Mouse (Mus musculus) 416B (cell line): ENCODE measurements around the gene Sypl2.

Experiments
- DNase-seq: peaks from one replicate; pipeline ENCODE4 v3.0.0; 2011; ENCODE audit warnings: low read depth

Gene Sypl2

DNA sequence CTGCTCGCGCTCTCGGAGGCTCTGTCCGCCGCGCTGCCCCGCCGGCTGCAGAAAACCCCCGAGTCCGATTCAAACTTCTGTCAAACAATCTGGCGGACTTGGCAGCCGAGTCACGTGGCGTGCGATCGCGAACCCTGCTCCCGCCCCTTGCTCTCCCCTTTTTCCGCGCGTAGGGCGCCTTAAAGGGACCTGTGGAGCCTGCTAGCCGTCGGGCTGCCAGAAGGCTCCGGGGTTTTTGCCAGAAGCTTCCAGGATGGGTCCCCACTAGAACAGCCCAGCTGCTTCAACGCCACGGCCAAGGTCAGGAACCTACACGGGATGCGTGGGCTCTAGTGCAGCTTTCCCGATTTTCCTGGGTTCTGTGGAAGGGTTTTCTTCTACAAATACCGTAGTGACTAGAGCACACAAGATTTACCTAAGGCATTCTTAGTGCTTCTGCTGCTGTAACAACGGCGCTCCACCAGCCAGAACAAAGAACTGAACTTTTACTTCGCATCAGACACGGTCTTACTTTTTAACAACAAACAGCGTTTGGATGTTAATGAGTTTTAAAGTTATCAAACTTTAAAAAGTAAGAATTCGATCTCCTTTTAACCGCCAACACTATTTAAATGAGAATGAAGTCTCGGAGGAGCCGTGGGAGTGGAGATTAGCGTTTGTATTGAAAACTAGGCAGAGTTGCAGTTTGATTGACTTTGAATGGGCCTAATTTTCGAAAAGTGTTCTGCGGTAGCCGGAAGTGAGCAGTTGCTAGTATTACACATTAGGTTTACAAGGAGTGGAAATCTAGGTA is at the start of gene Sypl2:
Gene Sypl2 (minus strand): TSS at position 91 of the 793 bp plus-strand sequence.
- no peak for DNase-seq

DNA sequence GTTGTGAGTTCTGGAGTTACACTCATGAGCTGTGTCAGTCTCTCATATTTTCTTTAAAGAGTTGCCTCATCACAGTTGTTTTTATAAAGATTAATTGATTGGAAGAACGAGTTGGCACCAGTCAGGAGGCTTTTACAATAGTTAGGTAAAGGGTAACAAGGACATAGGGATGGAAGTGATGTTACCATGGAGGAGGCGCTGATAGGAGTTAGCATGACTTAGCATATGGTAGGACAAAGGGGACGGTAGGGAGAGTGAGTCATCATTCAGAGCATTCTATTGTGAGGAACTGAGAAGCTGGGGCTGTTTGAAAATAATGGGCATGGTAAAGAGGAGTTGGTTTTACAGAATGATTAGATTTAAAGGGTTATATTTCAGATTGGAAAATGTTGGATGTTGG is 32.9 kb upstream of the Sypl2 start:
- DNase-seq, result peak; percentile 81

DNA sequence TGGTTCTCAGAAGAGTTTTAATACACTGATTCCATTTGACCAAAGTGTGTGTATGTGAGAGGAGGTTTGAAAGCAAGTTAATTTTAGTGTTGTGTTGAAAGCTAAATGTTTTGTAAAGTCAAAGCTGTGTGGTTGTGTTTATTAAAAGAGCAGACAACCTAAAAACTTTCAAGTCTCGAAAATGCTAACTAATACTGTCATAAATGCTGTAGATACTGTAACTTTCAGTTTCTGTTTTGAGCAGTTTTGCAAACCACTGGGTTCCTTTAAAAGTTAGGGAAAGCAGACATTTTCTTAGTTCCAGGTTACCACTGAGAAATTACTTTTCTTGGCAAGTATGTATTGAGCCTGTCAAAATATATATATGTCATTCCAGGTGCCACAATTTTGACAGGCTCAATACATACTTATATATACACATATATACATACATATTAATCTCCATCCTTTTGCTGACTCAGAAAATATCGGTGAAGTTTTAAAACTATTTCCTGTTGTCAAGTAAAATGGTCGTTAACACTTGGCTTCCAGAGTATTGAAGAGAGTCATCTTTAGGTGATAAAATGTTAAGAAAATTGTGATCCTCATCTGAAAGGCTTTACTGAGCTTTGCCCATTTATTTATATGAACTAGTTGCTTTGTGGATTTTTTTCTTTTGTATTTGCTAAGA is 31.5 kb upstream of the Sypl2 start:
- peak; percentile 51 for DNase-seq

DNA sequence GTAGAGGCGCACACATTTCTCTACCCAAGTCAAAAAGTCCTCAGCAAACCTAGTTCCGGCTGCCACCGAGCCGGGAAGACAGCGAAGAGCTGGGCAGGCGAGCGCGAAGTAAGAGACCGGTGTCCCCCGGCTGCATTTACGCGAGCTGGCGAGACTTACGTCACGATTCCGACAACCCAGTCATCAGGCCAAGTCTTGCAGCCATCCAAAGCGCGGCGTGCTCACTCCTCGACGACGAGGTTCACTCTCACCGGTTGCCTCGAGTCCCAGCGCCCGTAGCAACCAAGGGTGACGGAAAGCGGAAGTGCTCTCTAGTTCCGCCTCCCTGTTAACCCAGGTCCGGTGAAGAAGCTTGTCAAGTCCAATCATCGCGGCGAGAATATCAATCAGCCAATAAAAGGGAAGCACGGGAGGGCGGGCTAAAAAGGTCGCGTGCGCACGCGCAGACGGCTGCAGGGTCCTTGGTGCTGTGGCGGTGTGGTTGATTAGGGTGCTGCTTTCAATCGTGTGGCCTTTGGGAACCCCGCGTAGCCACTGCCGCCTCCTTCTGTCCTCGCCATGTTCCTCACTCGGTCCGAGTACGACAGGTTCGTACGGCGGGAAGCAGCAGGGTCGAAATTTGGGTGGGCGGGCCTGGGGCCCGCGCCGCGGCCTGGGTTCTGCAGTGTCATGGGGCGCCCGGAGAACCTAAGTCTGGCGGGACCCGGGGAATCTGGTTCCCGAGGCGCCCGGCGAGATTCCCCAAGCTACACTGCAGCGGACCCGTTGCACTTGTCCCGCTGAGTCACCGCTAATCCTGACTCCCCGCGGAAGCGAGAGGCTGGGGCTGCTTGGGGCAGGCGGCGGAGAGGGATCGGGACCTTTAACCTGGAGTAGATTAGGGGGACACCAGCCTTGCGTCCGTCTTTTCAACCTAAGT is 30.5 kb upstream of the Sypl2 start, which contains the start of gene Psma5:
Gene Psma5 (plus strand): TSS at position 208 of the 919 bp plus-strand sequence.
- peak; percentile 99 for DNase-seq

DNA sequence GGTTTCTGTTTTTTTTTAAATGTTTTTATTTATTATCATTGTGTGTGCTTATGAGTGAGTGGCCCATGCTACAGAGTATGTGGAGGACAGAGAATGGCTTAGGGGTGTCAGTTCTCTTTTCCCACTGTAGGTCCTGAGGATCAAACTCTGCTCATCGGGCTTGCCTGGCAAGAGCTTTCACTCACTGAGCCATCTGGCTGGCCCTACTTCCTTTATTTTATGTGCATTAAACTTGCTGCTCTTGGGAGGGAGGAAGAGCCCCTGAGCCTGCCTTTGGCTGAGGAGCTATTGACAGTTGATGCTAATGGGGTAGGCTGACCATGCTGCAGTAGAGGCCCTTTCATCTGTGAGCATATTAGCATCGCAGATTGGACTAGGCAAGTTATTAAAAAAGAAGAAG is 20.4 kb upstream of the Sypl2 start:
- DNase-seq, result no peak

DNA sequence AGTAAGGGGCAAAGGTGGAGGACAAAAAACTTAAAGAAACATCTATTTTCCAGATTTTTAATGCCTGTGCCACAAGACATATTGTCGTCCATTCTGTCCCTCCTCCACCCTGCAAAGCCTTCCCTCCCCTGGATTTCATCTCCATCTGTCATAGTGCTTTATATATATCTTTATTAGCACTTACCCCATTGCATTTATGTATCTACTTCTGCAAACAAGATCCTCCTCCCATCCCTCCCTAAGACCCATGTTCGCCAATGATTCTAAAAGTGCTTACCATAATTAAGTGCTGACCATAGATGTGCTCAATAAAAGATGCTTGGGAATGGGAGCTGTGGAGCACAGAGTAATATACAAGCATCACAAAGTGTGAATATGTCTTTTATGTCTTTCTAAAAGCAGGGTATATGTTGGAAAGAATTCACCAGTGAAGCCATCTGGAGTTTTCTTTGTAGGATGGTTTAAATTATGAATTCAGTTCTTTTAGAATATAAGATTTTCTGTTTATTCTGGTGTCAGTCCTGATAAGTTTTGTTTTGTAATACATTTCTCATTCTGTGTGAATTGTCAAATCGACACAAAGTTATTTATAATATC is 14.9 kb upstream of the Sypl2 start:
- no peak for DNase-seq

DNA sequence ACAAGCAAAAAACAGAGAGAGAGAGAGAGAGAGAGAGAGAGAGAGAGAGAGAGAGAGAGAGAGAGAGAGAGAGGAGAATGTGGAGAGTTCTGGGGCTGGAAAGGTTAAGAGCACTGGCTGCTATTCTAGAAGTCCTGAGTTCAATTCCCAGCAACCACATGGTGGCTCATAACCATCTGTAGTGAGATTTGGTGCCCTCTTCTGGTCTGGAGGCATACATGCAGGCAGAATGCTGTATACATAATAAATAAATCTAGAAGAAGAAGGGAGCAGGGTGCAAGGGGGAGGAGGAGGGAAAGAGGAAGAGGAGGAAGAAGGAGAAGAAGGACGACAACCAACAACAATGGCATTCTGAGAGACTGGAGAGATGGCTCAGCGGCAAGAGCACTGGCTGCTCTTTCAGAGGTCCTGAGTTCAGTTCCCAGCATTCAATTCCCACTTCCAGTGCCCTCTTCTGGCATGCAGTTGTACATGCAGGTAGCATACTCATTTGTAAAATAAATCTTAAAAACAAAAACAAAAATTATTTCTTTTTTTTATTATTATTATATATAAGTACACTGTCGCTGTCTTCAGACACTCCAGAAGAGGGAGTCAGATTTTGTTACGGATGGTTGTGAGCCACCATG is 11.1 kb upstream of the Sypl2 start:
- peak; percentile 29 for DNase-seq

DNA sequence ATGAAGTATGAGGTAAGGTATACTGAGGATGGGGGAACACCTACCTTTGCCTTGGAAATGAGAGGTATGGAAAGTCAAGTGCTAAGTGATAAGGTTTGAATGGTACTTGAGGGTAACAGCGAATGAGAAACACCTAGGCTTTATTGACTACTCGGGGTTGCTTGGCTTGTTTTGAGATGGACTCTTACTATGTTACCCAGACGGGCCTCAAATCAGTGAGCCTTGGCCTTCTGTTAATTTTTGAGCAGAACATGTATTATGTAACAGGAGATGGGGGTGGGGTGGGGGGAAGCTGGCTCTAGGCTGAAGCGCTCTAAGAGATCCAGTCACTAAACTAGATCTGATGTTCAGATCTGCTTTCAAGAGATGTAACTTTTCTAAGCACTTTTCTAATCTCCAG is 5.2 kb upstream of the Sypl2 start:
- DNase-seq, result no peak

DNA sequence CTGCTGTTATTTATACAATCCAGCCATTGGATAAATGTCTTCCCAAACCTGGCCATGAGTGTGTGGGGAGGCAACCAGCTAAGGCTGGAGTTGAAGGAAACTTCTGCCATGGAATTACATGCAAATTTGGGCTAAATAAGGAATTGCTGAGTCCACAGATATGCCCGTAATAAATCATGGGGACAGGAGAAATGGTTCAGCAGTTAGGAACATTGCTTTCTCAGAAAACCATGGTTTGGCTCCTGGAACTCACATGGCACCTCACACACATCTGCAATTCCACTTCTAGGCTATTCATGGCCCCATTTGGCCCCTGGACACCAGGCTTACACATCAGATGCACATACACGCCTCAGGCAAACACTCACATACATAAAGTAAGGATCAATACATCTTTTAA is 1.1 kb upstream of the Sypl2 start:
- DNase-seq, result no peak

DNA sequence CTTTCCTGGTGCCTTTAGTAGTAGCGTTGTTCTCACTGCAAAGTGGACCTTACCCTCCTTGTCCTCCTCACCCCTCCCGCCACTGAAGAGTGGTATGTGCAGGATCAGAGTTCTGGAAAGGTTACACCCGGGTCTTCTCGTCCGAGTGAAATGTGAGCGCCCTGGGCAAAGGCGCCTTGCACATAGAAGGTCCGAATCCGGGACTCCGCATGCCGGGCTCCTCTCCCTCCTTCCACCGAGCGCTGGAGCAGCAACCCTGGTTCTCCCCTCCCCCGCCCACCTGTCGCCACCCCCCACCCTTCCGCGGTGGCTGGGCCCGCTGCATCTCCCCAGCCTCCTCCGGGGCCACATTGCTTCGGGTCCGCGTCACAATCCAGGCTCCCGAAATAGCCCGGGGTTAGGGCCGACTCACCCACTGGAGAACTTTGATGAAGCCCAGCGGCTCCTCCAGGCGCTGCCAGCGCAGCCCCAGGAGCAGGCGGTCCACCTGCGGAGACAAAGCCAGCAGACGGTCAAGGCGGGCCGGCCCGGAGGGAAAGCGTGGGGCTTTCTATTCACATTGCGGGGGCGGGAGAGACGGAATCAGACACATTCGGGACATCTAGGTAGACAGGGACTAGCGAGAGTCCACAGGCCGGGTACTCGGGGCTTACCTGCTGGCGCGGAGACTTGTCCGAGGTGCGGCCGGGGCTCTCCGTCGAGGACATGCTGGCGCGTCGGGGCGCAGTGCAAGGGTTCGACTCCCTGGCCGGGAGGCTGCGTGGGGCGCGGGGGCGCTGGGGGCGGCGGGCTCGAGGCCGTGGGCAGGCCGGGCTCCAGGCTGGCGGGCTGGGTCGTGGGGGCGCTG is 514 bp downstream of the Sypl2 start:
- no peak for DNase-seq

DNA sequence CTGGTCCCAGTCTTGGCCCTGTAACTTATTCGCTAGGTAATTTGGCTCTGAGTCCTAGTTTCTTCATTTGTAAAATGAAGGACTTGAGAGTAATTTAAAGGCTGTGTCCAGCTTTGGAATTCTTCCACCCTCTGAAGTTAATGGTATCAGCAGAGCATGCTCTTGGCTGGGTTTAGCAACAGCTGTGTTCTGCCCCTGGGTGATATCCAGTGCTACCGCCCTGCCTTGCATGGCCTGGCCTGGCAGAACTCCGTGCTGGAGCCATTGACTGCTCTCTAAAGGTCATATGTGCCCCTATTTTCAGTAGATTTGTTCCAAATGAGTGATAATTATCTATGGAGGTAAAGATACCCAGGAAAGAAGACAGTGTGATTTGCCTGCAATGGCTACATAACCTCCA is 5.8 kb downstream of the Sypl2 start:
- no peak for DNase-seq

DNA sequence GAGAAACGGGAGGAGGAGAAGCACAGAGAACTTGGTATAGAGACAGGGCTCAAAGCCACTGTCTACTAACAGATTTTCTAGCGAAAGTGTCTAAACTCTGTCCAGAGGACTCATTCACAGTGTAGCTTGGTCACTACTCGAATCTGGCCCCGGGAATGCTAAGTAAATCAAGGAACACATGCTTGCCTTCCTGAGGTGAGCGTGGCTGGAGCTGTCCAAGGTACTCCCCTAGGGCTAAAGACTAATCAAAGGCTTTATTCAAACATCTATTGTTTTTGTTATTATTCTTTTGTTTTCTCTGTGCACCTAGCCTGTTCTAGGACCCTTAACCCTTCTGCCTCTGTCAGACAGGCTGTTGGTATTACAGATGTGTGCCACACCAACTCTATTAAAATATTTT is 11.7 kb downstream of the Sypl2 start:
- DNase-seq, result peak; percentile 47

DNA sequence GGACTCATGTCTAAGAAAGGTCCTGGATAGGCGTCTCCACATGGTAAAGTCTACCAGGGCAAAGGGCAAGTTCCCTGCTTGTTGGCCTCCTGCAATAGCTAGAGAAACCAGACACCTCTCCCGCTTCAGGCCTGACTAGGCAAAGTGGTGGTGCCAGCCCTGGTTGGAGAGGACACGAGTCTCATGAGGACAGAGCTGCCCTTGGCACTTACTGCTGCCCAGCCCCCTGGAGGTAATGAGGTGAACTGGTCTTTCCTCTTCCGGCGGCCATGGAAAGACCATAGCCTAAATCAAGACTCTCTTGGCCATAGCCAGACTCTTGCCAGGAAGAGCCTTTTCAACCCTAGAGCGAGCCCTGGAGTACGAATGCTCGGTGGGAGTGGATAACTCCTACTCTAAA is 14.0 kb downstream of the Sypl2 start:
- no peak for DNase-seq

DNA sequence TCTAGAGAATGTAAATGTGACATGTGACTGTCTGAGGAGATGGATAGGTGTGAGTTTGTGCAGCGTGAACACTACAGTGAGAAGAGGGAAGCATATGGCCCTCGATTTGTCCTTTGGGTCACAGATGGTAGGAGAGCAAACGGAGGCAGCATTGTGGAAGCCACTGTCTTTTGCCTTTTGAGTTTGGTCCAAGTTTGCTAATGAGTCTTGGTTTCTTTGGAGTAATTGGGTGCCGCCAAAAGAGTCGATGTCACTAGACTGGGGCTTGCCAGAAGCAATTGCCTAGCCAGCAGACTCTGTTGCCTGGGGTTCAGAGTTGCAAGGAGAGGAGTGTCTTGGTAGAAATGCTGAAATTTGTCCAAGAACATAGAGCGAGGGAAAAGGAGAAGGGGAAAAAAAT is 14.6 kb downstream of the Sypl2 start:
- no peak for DNase-seq

DNA sequence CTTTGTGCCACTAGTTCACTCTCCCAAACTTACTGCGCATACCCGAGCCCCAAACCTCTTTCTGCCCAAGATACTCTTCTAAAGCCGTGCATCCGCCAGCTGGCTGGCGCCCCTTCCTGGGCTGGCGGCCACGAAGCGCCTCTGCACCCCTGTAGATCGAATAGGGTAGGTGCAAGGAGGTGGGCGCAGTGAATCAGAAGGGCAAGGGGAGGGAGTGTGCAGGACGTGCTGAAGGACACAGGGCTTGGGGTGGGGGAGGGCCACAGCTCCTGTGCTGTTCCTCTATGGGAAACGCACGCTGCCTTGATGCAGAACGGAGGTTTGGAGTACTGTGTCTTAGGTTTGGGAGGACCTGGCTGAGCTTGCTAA is 15.7 kb downstream of the Sypl2 start, which contains the start of gene Atxn7l2:
Gene Atxn7l2 (minus strand): TSS at position 164 of the 369 bp plus-strand sequence.
- DNase-seq, result peak; percentile 85

DNA sequence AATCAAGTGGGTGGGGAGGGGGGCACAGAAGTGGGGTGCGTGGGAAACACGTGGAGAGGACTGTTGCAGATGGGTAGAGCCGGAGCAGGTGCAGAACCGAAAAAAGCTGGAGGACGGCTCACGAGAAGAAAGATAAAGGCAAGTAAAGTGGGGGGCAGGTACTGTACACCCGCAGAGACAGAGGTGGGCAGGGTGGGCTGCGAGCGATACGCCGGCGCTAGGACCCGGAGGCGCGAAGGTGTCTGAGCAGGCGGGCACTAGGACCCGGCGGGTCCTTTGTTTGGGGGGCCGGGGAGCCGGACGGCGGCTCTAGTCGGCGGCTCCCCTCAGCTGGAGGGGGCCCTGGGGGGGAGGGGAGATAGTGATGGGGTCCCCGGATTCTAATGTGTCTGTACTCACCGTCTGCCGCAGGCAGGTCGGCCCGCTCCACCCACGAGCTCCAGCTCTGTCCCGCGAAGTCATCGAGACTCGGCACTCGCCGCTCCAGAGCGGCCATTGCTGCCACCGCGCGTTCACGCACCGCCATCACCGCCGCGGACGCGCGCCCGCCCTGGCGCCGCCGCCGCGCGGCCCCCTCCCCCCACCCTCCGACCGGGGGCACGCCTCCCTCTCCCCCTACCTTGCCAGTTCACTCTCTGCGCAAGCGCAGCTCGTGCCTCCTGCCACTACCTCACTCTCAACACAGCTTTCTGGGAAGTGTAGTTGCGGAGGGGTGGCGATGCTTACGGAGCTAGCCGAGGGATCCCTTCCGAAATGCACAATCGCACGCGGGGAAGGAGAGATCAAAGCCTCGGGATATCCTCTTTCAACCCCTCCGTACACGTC is 16.3 kb downstream of the Sypl2 start:
- peak; percentile 96 for DNase-seq

DNA sequence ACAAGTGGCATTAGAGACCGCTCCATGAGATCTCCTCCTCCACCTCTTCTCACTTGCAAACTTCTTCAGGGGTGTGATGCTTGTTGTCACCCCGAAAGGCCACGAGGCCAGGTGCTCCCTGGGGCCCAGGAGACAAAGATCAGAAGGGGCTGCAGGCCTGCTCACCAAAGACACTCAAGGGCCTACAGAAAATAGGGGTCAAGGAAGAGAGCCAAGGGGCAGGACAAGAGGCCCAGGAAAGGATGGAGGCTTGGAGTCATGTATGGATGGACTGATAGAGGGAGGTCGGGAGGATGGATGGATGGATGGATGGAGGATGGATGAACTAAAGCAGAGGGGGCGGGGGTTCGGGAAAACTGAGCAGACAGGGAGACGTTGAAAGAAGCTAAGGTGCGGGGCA is 16.9 kb downstream of the Sypl2 start:
- DNase-seq, result peak; percentile 11

DNA sequence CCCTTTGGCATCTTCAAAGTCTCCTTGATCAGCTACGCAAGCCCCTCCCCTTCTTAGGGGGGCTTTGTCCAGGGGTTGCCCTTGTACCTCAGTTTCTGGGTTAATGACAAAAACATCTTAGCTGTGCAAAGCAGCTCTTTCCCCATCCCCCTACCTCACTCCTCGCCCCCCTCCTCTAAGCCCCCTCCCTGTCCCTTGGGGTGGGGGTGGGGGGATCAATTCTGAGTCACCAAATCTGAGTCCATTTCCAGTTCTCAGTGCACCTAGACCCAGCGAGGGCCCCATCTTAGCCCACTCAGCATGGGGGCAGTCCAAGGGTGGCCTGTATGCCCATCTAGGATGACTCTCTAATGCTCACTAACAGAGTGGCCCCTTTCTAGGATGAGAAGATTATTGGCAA is 17.4 kb downstream of the Sypl2 start:
- DNase-seq, result no peak

DNA sequence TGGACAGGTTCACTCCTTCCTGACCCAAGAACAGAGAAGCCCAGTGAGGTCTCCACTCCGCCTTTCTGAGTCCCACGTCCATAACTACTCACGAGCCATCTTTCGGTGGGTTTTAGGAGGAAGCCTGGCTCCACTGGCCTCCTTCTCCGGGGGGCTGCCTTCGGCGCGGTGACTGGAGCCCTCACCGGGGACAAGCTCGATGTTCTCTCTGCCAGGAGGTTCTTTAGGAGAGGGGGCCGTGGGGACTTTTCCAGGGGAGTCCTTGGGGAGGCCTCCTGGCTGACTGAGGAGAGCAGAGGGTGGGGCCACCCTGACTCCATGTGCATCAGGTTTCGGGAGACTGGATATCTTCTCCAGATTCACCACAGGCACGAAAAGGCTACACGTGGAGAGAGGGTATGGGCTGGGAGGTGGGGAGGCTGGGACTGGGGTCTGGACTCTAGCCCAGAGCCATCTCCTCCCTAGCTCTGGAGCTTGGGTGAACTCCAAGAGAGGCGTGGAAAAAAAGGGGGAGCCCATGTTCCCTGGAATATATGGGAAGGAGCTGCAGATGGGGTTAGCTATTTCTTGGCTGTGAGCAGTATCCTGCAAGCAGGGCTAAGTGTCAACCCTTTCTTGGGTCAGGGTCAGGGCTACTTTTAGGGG is 19.6 kb downstream of the Sypl2 start:
- DNase-seq, result no peak
